Mouse (Mus musculus): ENCODE measurements around the gene Olfr1432. TPM values are rescaled to one million over a fixed set of nuclear protein-coding genes. Genes with fewer than 3 reads are reported as not detected.
"Not testable (repeated sequence)": the region's sequence is repeated elsewhere in the genome, so short reads cannot be mapped to it uniquely, and the experiment has no call there.

Olfr1432 gene
- total RNA-seq (2021): not detected

DNA sequence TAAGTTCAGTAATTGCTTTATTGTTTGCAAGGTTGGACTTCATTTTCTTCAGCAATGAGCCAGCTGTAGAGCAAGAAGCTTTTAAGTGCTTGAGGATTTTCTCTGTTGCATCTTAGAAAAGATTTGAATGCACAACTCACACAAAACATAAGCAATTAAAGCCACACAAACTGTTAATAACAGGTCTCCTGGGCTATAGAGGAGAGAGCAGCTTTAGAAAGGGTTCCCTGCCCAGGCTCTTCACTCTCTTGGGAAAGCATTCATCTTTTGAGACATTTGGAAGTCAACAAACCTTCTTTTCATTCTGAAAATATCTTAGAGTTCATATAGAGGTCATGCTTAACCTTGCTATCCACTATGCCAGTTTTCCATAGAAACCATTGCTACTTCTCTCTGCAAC, at the start of gene Olfr1432:
TSS of gene Olfr1432 (minus strand) at position 101 of the 400 bp plus-strand sequence.
- intact Hi-C loops (cut with DNase I): loop anchor here (10.0 kb wide), 1 partner anchor 58 kb away; the partner anchor contains the start of gene Olfr1555-ps1
- not testable (repeated sequence) for DNase-seq

DNA sequence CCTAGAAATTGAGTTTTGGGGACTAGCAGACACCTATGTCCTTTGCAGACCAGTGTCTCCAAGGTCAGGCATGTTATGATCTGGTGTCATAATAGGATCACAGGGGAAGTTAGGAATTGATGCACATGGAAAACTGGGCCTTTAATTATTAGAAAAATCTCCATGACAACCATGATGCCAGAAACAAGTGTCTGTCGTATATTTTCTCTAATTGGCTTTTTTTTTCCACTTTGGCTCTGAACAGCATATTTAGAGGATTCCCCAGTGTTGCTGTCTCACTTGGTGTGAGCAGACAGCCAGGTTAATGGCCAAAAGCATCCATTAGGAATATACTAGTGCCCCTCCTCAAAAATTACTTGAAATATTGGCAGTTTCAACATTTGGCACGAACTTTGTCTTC, 47.2 kb upstream of the Olfr1432 start, which contains the start of gene Olfr1434:
TSS of gene Olfr1434 (plus strand) at position 301 of the 400 bp plus-strand sequence.
- intact Hi-C loops (cut with DNase I): no loop called here

DNA sequence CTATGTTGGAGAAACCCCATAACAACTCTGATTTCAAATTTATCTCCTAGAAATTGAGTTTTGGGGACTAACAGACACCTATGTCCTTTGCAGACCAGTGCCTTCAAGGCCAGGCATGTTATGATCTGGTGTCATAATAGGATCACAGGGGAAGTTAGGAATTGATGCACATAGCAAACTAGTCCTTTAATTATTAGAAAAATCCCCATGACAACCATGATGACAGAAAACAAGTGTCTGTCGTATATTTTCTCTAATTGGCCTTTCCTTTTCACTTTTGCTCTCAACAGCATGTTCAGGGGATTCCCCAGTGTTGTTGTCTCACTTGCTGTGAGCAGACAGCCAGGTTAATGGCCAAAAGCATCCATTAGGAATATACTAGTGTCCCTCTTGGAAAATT, 28.3 kb upstream of the Olfr1432 start, which contains the start of gene Olfr235:
TSS of gene Olfr235 (plus strand) at position 301 of the 400 bp plus-strand sequence.
- no peak for DNase-seq
- intact Hi-C loops (cut with DNase I): no loop called here

More for the DNA sequence above, 47.2 kb upstream of the Olfr1432 start, which contains the start of gene Olfr1434:
- no peak for DNase-seq

DNA sequence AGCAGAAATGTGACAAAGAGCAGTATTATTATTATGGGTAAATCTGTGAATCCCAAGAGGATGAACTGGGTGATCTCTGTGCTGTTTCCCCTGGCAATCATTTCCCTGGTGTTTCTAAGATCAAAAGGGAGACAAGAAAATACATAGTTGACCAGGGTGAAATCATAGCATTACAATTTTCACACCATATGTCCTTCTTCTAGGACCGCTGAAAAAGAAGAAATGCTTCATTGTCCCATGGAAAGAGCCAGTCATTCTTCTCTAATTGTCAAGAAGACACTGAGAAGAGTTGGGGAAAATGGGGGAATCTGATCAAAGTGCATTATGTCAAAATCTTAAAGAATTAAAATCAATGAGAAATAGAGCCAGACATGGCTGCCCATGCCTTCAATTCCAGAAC, 9.2 kb upstream of the Olfr1432 start, which contains the start of gene Olfr262:
TSS of gene Olfr262 (minus strand) at position 101 of the 400 bp plus-strand sequence.
- intact Hi-C loops (cut with DNase I): no loop called here
- DNase-seq: no peak

DNA sequence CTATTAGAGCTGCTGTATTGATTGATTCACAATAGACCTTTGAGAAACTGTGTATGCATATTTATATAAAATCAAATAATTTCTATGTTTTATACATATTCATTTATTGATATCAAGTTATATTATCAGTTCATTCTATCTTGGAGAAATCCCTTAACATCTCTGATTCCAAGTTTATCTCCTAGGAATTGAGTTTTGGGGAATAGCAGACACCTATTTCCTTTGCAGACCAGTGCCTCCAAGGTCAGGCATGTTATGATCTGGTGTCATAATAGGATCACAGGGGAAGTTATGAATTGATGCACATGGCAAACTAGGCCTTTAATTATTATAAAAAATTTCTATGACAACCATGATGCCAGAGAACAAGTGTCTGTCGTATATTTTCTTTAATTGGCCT, 32.1 kb downstream of the Olfr1432 start, which contains the start of gene Olfr1431:
TSS of gene Olfr1431 (plus strand) at position 301 of the 400 bp plus-strand sequence.
- intact Hi-C loops (cut with DNase I): no loop called here

DNA sequence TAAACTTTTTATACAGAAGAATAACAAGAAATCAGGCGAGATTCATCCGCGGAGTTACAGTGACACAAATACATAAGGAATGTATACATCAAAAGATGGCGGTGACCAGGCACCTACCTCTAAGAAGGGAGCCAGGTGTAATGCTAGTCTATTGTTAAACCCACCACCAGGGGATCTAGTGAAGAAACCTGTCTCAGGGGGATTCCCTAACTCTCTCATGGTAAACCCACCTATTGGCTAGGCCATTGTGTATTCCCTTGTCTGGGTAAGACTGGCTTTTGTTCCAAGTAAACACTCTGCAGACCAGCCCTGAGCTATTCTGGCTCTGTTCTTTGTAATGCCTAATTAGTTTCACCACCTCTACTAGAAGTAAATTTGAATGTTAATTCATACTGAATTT, 33.3 kb downstream of the Olfr1432 start:
- DNase-seq; intact Hi-C loops (cut with DNase I): not testable (repeated sequence)

More for the DNA sequence above, 32.1 kb downstream of the Olfr1432 start, which contains the start of gene Olfr1431:
- no peak for DNase-seq

Other genes starting within 250 kb of the Olfr1432 start
- not detected for gene Olfr1423, start 191.3 kb downstream of the Olfr1432 start, total RNA-seq (2021)
- not detected for gene Olfr1424, start 169.9 kb downstream of the Olfr1432 start, total RNA-seq (2021)
- gene Olfr1425, start 154.9 kb downstream of the Olfr1432 start, total RNA-seq (2021): not detected
- gene Olfr1426, start 140.6 kb downstream of the Olfr1432 start, total RNA-seq (2021): not detected
- not detected for gene Olfr1427, start 129.3 kb downstream of the Olfr1432 start, total RNA-seq (2021)
- not detected for gene Olfr1428, start 116.7 kb downstream of the Olfr1432 start, total RNA-seq (2021)
- not detected for gene Olfr76, start 109.4 kb downstream of the Olfr1432 start, total RNA-seq (2021)
- not detected for gene Olfr1555-ps1, start 62.5 kb downstream of the Olfr1432 start, total RNA-seq (2021)
- gene Olfr1431, start 32.0 kb downstream of the Olfr1432 start, total RNA-seq (2021): not detected
- gene Olfr262, start 9.1 kb upstream of the Olfr1432 start, total RNA-seq (2021): not detected
- gene Olfr235, start 28.4 kb upstream of the Olfr1432 start, total RNA-seq (2021): not detected
- not detected for gene Olfr1434, start 47.3 kb upstream of the Olfr1432 start, total RNA-seq (2021)
- gene Olfr1436, start 66.5 kb upstream of the Olfr1432 start, total RNA-seq (2021): not detected
- gene Olfr1437, start 92.5 kb upstream of the Olfr1432 start, total RNA-seq (2021): not detected
- not detected for gene Olfr1438-ps1, start 103.3 kb upstream of the Olfr1432 start, total RNA-seq (2021)
- gene Olfr1440, start 154.7 kb upstream of the Olfr1432 start, total RNA-seq (2021): not detected
- not detected for gene Olfr1441, start 184.8 kb upstream of the Olfr1432 start, total RNA-seq (2021)
- not detected for gene Pfpl, start 195.3 kb upstream of the Olfr1432 start, total RNA-seq (2021)
- gene Mpeg1, start 228.2 kb upstream of the Olfr1432 start, total RNA-seq (2021): 10 to 100 TPM in 1 of 2 experiments, 1 to 10 TPM in 1; 8.6 to 12.2 TPM

All from heart, postnatal 36 days (tissue).